In genomic region chr13:37218596-37218995, GRCm38 (mm10) we compare ENCODE assay signal across 20 mouse cellular contexts.
DNase-seq lines count a peak whose midpoint lies in the region; ATAC-seq and TF ChIP-seq lines count a peak whose summit lies in the region.
"Had no signal": no experiment of that assay in that cellular context is flagged by ENCODE, and none has a peak within 500 bp of the region (broad histone marks: within the 10 kb centered on the region; RNA-seq: fewer than 3 reads in every experiment).

No protein-coding gene starts in this region.

- WGBS in liver, embryonic 14.5 days (ENCODE audit: insufficient replicate concordance) = 8% methylated on average over 4 of the region's 4 CpGs
- WGBS in liver, postnatal 0 days (ENCODE audit: insufficient replicate concordance) = 30% methylated on average over 4 of the region's 4 CpGs
- 92% methylated on average over 4 of the region's 4 CpGs for WGBS in forebrain, embryonic 11.5 days

- H3K36me3 ChIP-seq in liver, embryonic 14.5 days (replicated peaks; ENCODE audit: control insufficient read depth, insufficient read depth, low read depth) = no peaks in the 10 kb centered on the region
- no peaks in the 10 kb centered on the region for H3K36me3 ChIP-seq in liver, postnatal 0 days (replicated peaks; ENCODE audit: insufficient read depth, low read length)
- H3K36me3 ChIP-seq in forebrain, embryonic 11.5 days (ENCODE audit: control insufficient read depth, insufficient read depth, low read length) = no peaks in the 10 kb centered on the region
- H3K36me3 ChIP-seq: embryonic facial prominence, embryonic 13.5 days; forebrain, embryonic 15.5 days; heart, embryonic 15.5 days; hindbrain, embryonic 10.5 days; limb, embryonic 15.5 days; midbrain, embryonic 13.5 days had no signal

- H3K4me1 ChIP-seq in liver, embryonic 14.5 days (replicated peaks; ENCODE audit: control insufficient read depth in 2 of 2, insufficient read depth in 2 of 2, low read length in 1 of 2) = no peaks in the 10 kb centered on the region
- no peaks in the 10 kb centered on the region for H3K4me1 ChIP-seq in liver, postnatal 0 days (ENCODE audit: insufficient read depth)
- H3K4me1 ChIP-seq in forebrain, embryonic 11.5 days (replicated peaks; ENCODE audit: control insufficient read depth, insufficient read depth, low read length) = no peaks in the 10 kb centered on the region
- H3K4me1 ChIP-seq: forebrain, embryonic 15.5 days; heart, embryonic 15.5 days; hindbrain, embryonic 10.5 days; limb, embryonic 15.5 days; midbrain, embryonic 13.5 days had no signal

- H3K27ac ChIP-seq in liver, embryonic 14.5 days = no peak overlapping the region
- H3K27ac ChIP-seq in liver, postnatal 0 days (ENCODE audit: low read depth) = no peak overlapping the region
- no peak overlapping the region for H3K27ac ChIP-seq in forebrain, embryonic 11.5 days (ENCODE audit: low read depth, low read length)
- H3K27ac ChIP-seq: embryonic facial prominence, embryonic 13.5 days; forebrain, embryonic 15.5 days; heart, embryonic 15.5 days; hindbrain, embryonic 10.5 days; hindbrain, postnatal 0 days; limb, embryonic 15.5 days; midbrain, embryonic 13.5 days had no signal

- no peaks in the 10 kb centered on the region for H3K9me3 ChIP-seq in liver, embryonic 14.5 days (ENCODE audit: control insufficient read depth, low read length)
- H3K9me3 ChIP-seq in liver, postnatal 0 days (ENCODE audit: low read length) = no peaks in the 10 kb centered on the region
- no peaks in the 10 kb centered on the region for H3K9me3 ChIP-seq in forebrain, embryonic 11.5 days (ENCODE audit: control insufficient read depth, low read length)
- H3K9me3 ChIP-seq: embryonic facial prominence, embryonic 13.5 days; forebrain, embryonic 15.5 days; heart, embryonic 15.5 days; hindbrain, embryonic 10.5 days; limb, embryonic 15.5 days; midbrain, embryonic 13.5 days had no signal

- DNase-seq in liver, embryonic 14.5 days (ENCODE audit: low read depth in 3 of 3, low spot score in 3 of 3) = peak in 2 of 3 experiments; percentile 2 to 19
- no peak for DNase-seq in liver, postnatal 0 days
- peak; percentile 35 for DNase-seq in lung, postnatal 36 days
- peak; percentile 34 for DNase-seq in skeletal muscle tissue, adult 2 months (ENCODE audit: low read depth, low spot score)
- no peak for DNase-seq in forebrain, embryonic 11.5 days (ENCODE audit: low spot score)
- no peak for DNase-seq in thymus, postnatal 36 days
- DNase-seq: adrenal gland, adult 2 months; cerebellum, adult 9-10 months; kidney, postnatal 10 days; spleen, adult 18-20 months had no signal

- no peak for ATAC-seq in liver, embryonic 14.5 days (ENCODE audit: insufficient read depth)
- no peak for ATAC-seq in liver, postnatal 0 days
- peak; percentile 97 for ATAC-seq in common myeloid progenitor, adult 5-6 weeks (replicated peaks; ENCODE audit: low read depth, poor library complexity, severe bottlenecking)
- no peak for ATAC-seq in forebrain, embryonic 11.5 days (replicated peaks; ENCODE audit: low FRiP score)
- ATAC-seq: forebrain, embryonic 15.5 days; hindbrain, postnatal 0 days; intestine, postnatal 0 days; midbrain, embryonic 13.5 days had no signal

- H3K27me3 ChIP-seq in liver, embryonic 14.5 days (ENCODE audit: control insufficient read depth, insufficient read depth, low read length) = no peaks in the 10 kb centered on the region
- H3K27me3 ChIP-seq in liver, postnatal 0 days (ENCODE audit: insufficient read depth, low read length) = no peaks in the 10 kb centered on the region
- H3K27me3 ChIP-seq in forebrain, embryonic 11.5 days (ENCODE audit: control insufficient read depth, insufficient read depth, low read length) = no peaks in the 10 kb centered on the region
- H3K27me3 ChIP-seq: embryonic facial prominence, embryonic 13.5 days; forebrain, embryonic 15.5 days; heart, embryonic 15.5 days; limb, embryonic 15.5 days; midbrain, embryonic 13.5 days had no signal

- TF ChIP-seq CTCF in liver, embryonic 14.5 days (IDR thresholded peaks at IDR 0.05; ENCODE audit: low read depth) = no peak
- TF ChIP-seq CTCF in liver, postnatal 0 days (IDR thresholded peaks at IDR 0.05; ENCODE audit: low read depth) = no peak

- H3K9ac ChIP-seq in liver, embryonic 14.5 days (replicated peaks) = no peak overlapping the region
- no peak overlapping the region for H3K9ac ChIP-seq in liver, postnatal 0 days (replicated peaks)
- H3K9ac ChIP-seq in forebrain, embryonic 11.5 days (ENCODE audit: low read length) = no peak overlapping the region
- H3K9ac ChIP-seq: embryonic facial prominence, embryonic 13.5 days; forebrain, embryonic 15.5 days; heart, embryonic 15.5 days; limb, embryonic 15.5 days; midbrain, embryonic 13.5 days had no signal

- H3K4me3 ChIP-seq in liver, embryonic 14.5 days (ENCODE audit: insufficient read depth in 1 of 2, low read depth in 2 of 2, low read length in 2 of 2) = no peak overlapping the region
- no peak overlapping the region for H3K4me3 ChIP-seq in liver, postnatal 0 days (ENCODE audit: low read depth, low read length)
- no peak overlapping the region for H3K4me3 ChIP-seq in forebrain, embryonic 11.5 days (ENCODE audit: low read depth, low read length)
- H3K4me3 ChIP-seq: embryonic facial prominence, embryonic 13.5 days; forebrain, embryonic 15.5 days; heart, embryonic 15.5 days; hindbrain, embryonic 10.5 days; limb, embryonic 15.5 days; midbrain, embryonic 13.5 days; myocyte had no signal

- no peak for TF ChIP-seq EP300 in liver, embryonic 14.5 days (IDR thresholded peaks at IDR 0.05; ENCODE audit: low read depth)
- no peak for TF ChIP-seq EP300 in liver, postnatal 0 days (IDR thresholded peaks at IDR 0.05; ENCODE audit: low read depth)

- H3K4me2 ChIP-seq in liver, embryonic 14.5 days (ENCODE audit: low read depth) = no peak overlapping the region
- no peak overlapping the region for H3K4me2 ChIP-seq in liver, postnatal 0 days (ENCODE audit: low read depth, low read length)
- no peak overlapping the region for H3K4me2 ChIP-seq in forebrain, embryonic 11.5 days (ENCODE audit: low read depth, low read length, severe bottlenecking)
- H3K4me2 ChIP-seq: embryonic facial prominence, embryonic 13.5 days; forebrain, embryonic 15.5 days; heart, embryonic 15.5 days; limb, embryonic 15.5 days; midbrain, embryonic 13.5 days had no signal

Comparison
In these comparisons a context has a peak if more than half of its experiments do, and no peak if none do; other contexts are left out.
1. DNase-seq: peak in liver, embryonic 14.5 days (2 of 3), lung, postnatal 36 days (single experiment) and skeletal muscle tissue, adult 2 months (single experiment); none in liver, postnatal 0 days (single experiment), forebrain, embryonic 11.5 days (single experiment) and thymus, postnatal 36 days (0 of 2).